15 mouse cellular contexts compared by ENCODE assay signal in genomic region chr2:156563557-156563956, GRCm38 (mm10). TPM values are rescaled to one million over a fixed set of nuclear protein-coding genes. Genes with fewer than 3 reads are reported as not detected.
DNase-seq lines count a peak whose midpoint lies in the region; ATAC-seq and TF ChIP-seq lines count a peak whose summit lies in the region.
"Had no signal": no experiment of that assay in that cellular context is flagged by ENCODE, and none has a peak within 500 bp of the region (broad histone marks: within the 10 kb centered on the region; RNA-seq: fewer than 3 reads in every experiment).

No protein-coding gene starts in this region.

- TF ChIP-seq POLR2A in cerebellum, adult 2 months (IDR thresholded peaks at IDR 0.05; ENCODE audit: borderline replicate concordance, insufficient read depth, low read length) = no peak
- no peak for TF ChIP-seq POLR2A in kidney, adult 2 months (IDR thresholded peaks at IDR 0.05; ENCODE audit: low read depth, low read length)
- no peak for TF ChIP-seq POLR2A in testis, adult 2 months (IDR thresholded peaks at IDR 0.05; ENCODE audit: control insufficient read depth, low read depth, low read length)
- TF ChIP-seq POLR2A in thymus, adult 2 months (IDR thresholded peaks at IDR 0.05; ENCODE audit: control insufficient read depth, extremely low read depth, insufficient read depth, low read length, poor library complexity) = no peak

- H3K4me3 ChIP-seq in cerebellum, adult 2 months (replicated peaks; ENCODE audit: insufficient read depth, low read depth, low read length) = no peak overlapping the region
- no peak overlapping the region for H3K4me3 ChIP-seq in kidney, adult 2 months (ENCODE audit: insufficient read depth, low read depth, low read length)
- no peak overlapping the region for H3K4me3 ChIP-seq in testis, adult 2 months (ENCODE audit: control insufficient read depth, low read depth, low read length)
- H3K4me3 ChIP-seq in intestine, embryonic 15.5 days (replicated peaks) = no peak overlapping the region
- H3K4me3 ChIP-seq in thymus, adult 2 months (ENCODE audit: control insufficient read depth, insufficient read depth, low read length) = no peak overlapping the region
- H3K4me3 ChIP-seq: heart, embryonic 10.5 days; hindbrain, embryonic 10.5 days; midbrain, embryonic 12.5 days had no signal

- DNase-seq in cerebellum, adult 2 months = no peak
- no peak for DNase-seq in cerebellum, postnatal 10 days
- peak; percentile 25 for DNase-seq in kidney, adult 2 months
- DNase-seq in kidney, postnatal 4 days = no peak
- no peak for DNase-seq in testis, postnatal 14 days (ENCODE audit: low spot score)
- DNase-seq in thymus, adult 2 months = no peak
- DNase-seq: adrenal gland, adult 2 months; cerebellum, adult 9-11 months; lung, postnatal 4 days had no signal

- 62% methylated on average over 5 of the region's 5 CpGs for WGBS in cerebellum, adult 2 months
- 59% methylated on average over 5 of the region's 5 CpGs for WGBS in kidney, adult 2 months
- WGBS in intestine, embryonic 15.5 days = 73% methylated on average over 5 of the region's 5 CpGs
- WGBS in thymus, adult 2 months = 92% methylated on average over 5 of the region's 5 CpGs

- H3K4me2 ChIP-seq in intestine, embryonic 15.5 days (replicated peaks) = no peak overlapping the region
- H3K4me2 ChIP-seq: midbrain, embryonic 12.5 days had no signal

- TF ChIP-seq CTCF in cerebellum, adult 2 months (IDR thresholded peaks at IDR 0.05; ENCODE audit: borderline replicate concordance, insufficient read depth, low read depth, low read length) = no peak
- TF ChIP-seq CTCF in kidney, adult 2 months (conservative IDR thresholded peaks at IDR 0.05; ENCODE audit: insufficient read depth, insufficient read length, low read depth, low read length) = no peak
- no peak for TF ChIP-seq CTCF in testis, adult 2 months (IDR thresholded peaks at IDR 0.05; ENCODE audit: control insufficient read depth, insufficient read depth, insufficient replicate concordance, low read depth, low read length)
- TF ChIP-seq CTCF in thymus, adult 2 months (IDR thresholded peaks at IDR 0.05; ENCODE audit: borderline replicate concordance, control insufficient read depth, extremely low read depth, insufficient read depth, low read length, poor library complexity) = no peak

- no peak for ATAC-seq in intestine, embryonic 15.5 days
- ATAC-seq: intestine, embryonic 16.5 days had no signal

- H3K36me3 ChIP-seq in kidney, adult 2 months (ENCODE audit: control insufficient read depth, insufficient read depth, low read length) = no peaks in the 10 kb centered on the region; the same call in 1 of the 2 replicates
- no peaks in the 10 kb centered on the region; the same call in 1 of the 2 replicates for H3K36me3 ChIP-seq in testis, adult 2 months (ENCODE audit: control insufficient read depth, insufficient read depth, low read length)
- H3K36me3 ChIP-seq in intestine, embryonic 15.5 days = peaks cover 17% of the 10 kb centered on the region
- H3K36me3 ChIP-seq in thymus, adult 2 months (ENCODE audit: control insufficient read depth, insufficient read depth, low read length) = peaks cover 39% of the 10 kb centered on the region

- H3K9ac ChIP-seq in intestine, embryonic 15.5 days = no peak overlapping the region
- H3K9ac ChIP-seq: midbrain, embryonic 12.5 days had no signal

- H3K27ac ChIP-seq in cerebellum, adult 2 months (ENCODE audit: insufficient read depth, low read length) = peak overlapping the region; percentile 61; the same call in 1 of the 2 replicates
- peak overlapping the region; percentile 67 for H3K27ac ChIP-seq in kidney, adult 2 months (ENCODE audit: insufficient read depth, low read depth, low read length)
- peak overlapping the region; percentile 48 for H3K27ac ChIP-seq in testis, adult 2 months (ENCODE audit: control insufficient read depth, insufficient read depth, low read depth, low read length)
- no peak overlapping the region for H3K27ac ChIP-seq in intestine, embryonic 15.5 days
- H3K27ac ChIP-seq in thymus, adult 2 months (ENCODE audit: control insufficient read depth, insufficient read depth, low read length) = no peak overlapping the region
- H3K27ac ChIP-seq: heart, embryonic 10.5 days; hindbrain, embryonic 10.5 days; midbrain, embryonic 12.5 days had no signal

- H3K27me3 ChIP-seq in cerebellum, adult 2 months (ENCODE audit: control insufficient read depth, insufficient read depth, low read length) = no peaks in the 10 kb centered on the region
- no peaks in the 10 kb centered on the region for H3K27me3 ChIP-seq in kidney, adult 2 months (replicated peaks; ENCODE audit: control insufficient read depth, insufficient read depth, low read length)
- H3K27me3 ChIP-seq in testis, adult 2 months (ENCODE audit: control insufficient read depth, insufficient read depth, low read length) = no peaks in the 10 kb centered on the region
- no peaks in the 10 kb centered on the region for H3K27me3 ChIP-seq in intestine, embryonic 15.5 days (replicated peaks)
- no peaks in the 10 kb centered on the region for H3K27me3 ChIP-seq in thymus, adult 2 months (ENCODE audit: control insufficient read depth, insufficient read depth, low read length)
- H3K27me3 ChIP-seq: midbrain, embryonic 12.5 days had no signal

- H3K4me1 ChIP-seq in cerebellum, adult 2 months (ENCODE audit: control insufficient read depth, insufficient read depth, low read length) = peaks cover 11% of the 10 kb centered on the region; the same call in 1 of the 2 replicates
- H3K4me1 ChIP-seq in kidney, adult 2 months (ENCODE audit: control insufficient read depth, insufficient read depth, low read length) = no peaks in the 10 kb centered on the region
- H3K4me1 ChIP-seq in testis, adult 2 months (ENCODE audit: control insufficient read depth, insufficient read depth, low read length) = no peaks in the 10 kb centered on the region; the same call in 1 of the 2 replicates
- H3K4me1 ChIP-seq in intestine, embryonic 15.5 days (replicated peaks) = no peaks in the 10 kb centered on the region
- H3K4me1 ChIP-seq in thymus, adult 2 months (replicated peaks; ENCODE audit: control insufficient read depth, insufficient read depth, low read length) = no peaks in the 10 kb centered on the region
- H3K4me1 ChIP-seq: heart, embryonic 10.5 days; hindbrain, embryonic 10.5 days; midbrain, embryonic 12.5 days had no signal

- H3K9me3 ChIP-seq in intestine, embryonic 15.5 days = no peaks in the 10 kb centered on the region
- H3K9me3 ChIP-seq: heart, embryonic 10.5 days; hindbrain, embryonic 10.5 days; midbrain, embryonic 12.5 days had no signal

RNA-seq across cellular contexts. Expression of gene Aar2, which starts 16.2 kb away (rescaled TPM):
- 41.4 and 43.2 TPM in 2 replicates for polyA plus RNA-seq in cerebellum, adult 2 months (2012; rRNA removed)
- 25.7 and 29.3 TPM in 2 replicates for polyA plus RNA-seq in kidney, adult 2 months (2012; rRNA removed)
- polyA plus RNA-seq in testis, adult 2 months (2012; rRNA removed) = 13.8 and 16.2 TPM in 2 replicates
- polyA plus RNA-seq in intestine, embryonic 15.5 days (2015; fragmentation: Nextera tagmentation; extraction: Ambion mirVana) = 31.3 and 31.6 TPM in 2 replicates
- 32.6 and 32.7 TPM in 2 replicates for polyA plus RNA-seq in thymus, adult 2 months (2012; rRNA removed)

RNA-seq across cellular contexts. Expression of gene Dlgap4, which starts 49.9 kb away (rescaled TPM):
- 126 and 130 TPM in 2 replicates for polyA plus RNA-seq in cerebellum, adult 2 months (2012; rRNA removed)
- 50.6 and 51.1 TPM in 2 replicates for polyA plus RNA-seq in kidney, adult 2 months (2012; rRNA removed)
- 175 and 196 TPM in 2 replicates for polyA plus RNA-seq in testis, adult 2 months (2012; rRNA removed)
- 54.3 and 54.6 TPM in 2 replicates for polyA plus RNA-seq in intestine, embryonic 15.5 days (2015; fragmentation: Nextera tagmentation; extraction: Ambion mirVana)
- 93.5 and 98.2 TPM in 2 replicates for polyA plus RNA-seq in thymus, adult 2 months (2012; rRNA removed)

Comparison
In these comparisons a context has a peak if more than half of its experiments do, and no peak if none do; other contexts are left out.
1. H3K27ac ChIP-seq: peak in cerebellum, adult 2 months (single experiment), kidney, adult 2 months (single experiment) and testis, adult 2 months (single experiment); none in intestine, embryonic 15.5 days (single experiment) and thymus, adult 2 months (single experiment).